Mouse (Mus musculus): Measurements from ENCODE around the gene Ghr.

Gene Ghr

DNA sequence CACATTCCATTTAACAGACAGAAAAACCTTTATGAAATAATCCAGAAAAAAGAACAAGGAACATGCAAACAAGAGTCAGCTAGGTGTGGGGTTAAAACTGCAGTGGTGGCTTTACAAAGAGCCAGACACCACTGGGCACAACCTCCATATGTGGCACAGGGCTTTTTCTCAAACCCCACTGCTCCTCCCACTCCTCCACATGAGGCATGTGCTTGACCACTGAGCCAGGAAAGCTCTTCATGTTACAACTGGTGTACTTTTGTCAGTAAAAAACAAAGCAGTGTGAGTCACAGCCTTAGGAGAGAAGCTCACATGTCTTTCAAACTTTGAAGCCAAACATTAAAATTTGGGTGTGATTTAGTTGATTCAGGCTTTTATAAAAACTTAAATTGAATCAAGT lies 302.1 kb downstream of the Ghr start:
- DNase-seq: no peak

DNA sequence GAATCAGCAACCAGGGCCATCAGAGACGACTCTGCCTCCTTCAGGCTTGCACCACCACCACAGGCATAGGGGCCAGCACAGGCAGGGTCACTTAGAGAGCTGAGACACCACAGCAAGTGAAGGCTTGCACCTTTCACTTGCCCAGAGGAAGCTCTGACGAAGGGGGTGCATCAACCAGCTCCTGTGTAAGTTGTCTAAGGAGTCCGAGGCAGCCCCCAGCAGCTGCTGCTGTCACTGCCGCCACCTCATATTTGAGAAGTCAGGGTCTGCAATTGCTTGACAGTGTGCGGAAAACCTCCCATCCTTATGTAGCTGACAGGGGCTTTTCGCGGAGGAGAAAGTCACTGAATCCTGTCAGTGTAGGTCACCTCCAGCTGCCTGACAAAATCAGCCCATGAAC lies 304.1 kb downstream of the Ghr start:
- no peak for DNase-seq

DNA sequence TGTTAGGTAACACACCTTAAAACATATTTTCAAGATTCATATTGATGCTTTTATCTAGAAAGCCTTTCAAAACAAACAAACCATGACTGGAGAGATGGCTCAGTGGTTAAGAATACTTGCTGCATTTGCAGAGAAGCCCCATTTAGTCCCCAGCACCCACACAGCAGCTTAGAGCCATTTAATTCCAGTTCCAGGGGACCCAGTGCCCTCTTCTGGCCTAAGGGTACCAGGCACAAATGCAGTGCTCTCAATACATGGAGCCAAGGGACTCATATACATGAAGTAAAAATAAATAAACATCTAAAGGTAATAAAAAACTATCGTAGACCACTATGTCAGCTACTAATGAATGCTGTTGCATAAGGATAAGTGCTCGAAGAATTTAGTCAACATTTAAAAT lies 305.9 kb downstream of the Ghr start:
- no peak for DNase-seq

DNA sequence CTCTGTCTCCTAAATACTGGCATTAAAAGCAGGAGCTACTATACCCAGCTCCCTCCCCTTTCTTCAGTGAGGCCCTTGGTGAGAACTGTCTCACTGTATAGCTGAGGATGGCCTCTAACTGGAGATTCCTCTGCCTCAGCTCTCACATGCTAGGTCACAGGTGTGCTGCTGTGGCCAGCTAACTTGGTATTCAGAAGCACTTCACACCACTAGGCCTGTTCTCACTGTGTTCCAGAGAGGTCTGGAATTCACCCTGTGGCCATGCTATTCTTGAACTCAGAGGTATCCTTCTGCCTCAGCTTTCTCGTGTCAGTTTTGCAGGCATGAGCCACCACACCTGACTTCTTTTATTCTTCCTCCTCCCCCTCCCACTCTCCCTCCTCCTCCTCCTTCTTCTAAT lies 310.1 kb downstream of the Ghr start:
- no peak for DNase-seq

DNA sequence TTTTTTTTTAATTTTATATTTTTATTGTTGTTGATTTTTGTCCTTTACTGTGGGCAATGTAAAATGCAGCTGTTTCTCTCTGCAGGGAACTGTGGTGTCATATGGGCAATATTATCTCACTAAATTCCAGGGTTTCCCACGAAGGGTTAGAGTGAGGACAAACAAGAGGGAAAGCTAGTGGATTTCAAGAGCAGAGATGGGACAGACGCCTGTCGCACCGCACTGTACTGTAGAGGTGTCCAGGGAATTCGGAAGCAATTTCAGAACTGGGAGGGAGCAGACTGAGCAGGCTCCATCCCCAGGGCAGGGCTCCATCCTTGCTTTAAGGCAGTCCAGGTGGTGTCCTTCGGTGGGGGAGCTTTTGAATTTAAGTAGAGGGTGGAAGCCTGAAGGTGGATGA lies 312.1 kb downstream of the Ghr start:
- no peak for DNase-seq

DNA sequence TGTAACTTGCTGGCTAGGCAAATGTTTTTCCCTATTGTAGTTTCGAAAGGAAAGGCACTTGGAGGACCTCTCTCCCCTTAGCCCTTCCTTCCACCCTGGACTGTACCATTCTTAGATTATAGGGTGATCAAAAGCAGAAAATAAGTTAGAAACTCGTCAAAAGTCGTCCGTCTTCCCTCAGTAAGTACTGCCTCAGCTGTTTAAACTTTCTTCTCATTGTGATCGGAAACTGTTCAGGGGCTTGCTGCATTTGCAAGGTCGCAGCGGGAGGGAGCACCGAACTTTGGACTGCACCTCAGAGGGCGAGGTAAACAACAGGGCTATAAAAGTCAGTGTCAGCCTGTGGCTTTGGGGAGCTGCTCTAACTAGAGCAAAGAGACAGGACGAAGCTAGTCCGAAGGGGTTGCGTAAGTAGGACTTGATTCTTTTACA lies 312.6 kb downstream of the Ghr start:
- DNase-seq: peak; percentile 58

DNA sequence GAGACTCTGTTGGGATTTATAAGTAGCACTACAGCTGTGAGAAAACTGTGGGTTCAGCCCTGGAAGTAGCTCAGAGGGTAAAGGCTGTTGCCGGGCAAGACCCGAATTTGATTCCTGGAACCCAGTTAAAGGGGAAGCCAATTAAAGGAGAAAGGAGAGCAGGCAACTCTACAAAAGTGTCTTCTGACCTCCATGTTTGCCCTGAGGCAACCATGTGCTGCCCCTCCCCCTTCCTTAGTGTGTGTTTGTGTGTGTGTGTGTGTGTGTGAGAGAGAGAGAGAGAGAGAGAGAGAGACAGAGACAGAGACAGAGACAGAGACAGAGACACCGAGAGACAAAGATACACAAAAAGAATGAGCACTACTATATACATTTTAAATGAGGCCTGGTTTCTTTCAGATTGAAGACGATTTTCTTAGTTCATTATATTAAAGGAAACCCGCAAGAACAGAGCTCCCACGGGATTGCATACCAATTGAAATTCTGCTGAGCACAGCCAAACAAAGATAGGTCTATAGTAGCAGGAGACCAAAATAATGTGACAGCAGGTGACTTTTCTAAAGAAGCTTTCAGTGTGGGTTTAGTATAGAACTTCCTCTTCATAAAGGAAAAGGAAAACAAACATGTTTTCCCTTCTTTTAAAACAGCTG lies 313.2 kb downstream of the Ghr start:
- DNase-seq: no peak

DNA sequence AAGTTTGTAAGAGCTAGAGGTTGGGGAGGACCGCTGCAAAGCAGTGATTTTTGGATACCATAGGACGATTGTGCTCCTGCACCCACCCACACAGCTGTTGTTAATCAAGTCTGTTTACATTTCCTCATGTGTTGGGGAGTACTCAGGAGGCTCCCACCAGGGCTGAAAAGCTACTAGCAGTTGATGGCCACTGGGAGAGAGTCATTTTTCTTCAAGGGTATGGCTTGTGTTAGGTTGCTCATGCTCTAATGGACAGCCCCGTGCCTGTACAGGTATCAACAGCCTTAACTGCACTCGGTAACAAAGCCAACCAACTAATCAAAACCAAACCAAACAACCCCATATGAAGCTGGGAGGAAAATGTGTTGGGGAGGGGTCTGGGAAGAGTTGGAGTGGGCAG lies 313.8 kb downstream of the Ghr start:
- DNase-seq: no peak

DNA sequence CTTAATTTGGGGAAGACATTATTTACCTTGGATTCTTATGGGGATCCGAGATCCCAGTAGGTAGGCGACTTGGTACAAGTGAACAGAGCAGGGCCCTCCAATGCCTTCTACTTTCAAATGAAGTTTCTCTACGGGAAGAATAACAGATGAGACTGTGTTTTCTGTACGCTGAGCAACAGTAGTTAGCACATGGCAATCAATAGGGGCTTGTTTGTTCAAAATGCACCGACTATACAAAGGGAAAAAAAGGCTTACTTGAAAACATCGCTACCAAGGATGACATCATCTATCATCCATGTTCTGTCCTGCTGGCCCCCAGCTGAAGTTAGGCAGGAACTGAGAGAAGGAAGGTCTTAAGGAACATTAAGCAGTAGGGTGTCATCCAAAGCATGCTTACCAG lies 315.0 kb downstream of the Ghr start, which contains the start of gene Selenop:
Selenop (plus strand) TSS at position 301 of the 400 bp plus-strand sequence.
- DNase-seq: no peak

Data from retina, postnatal 1 day (tissue).